Mouse (Mus musculus) splenic B cell, adult 2 months (primary cell): ENCODE data around the gene Dnajc2.
"Not testable (repeated sequence)": the region's sequence is repeated elsewhere in the genome, so short reads cannot be mapped to it uniquely, and the experiment has no call there.

ENCODE experiments used
- DNase-seq: peaks from one replicate; pipeline ENCODE4 v3.0.0-alpha.2; 2011; ENCODE audit warnings: low read depth, low spot score
- H3K27me3 ChIP-seq: 2 replicates; pipeline ENCODE4 v1.6.1; 2012; ENCODE audit warnings: mild to moderate bottlenecking, low read length, moderate library complexity, mixed read lengths; ENCODE audit not compliant: control insufficient read depth, poor library complexity, insufficient read depth, severe bottlenecking
- H3K36me3 ChIP-seq: 2 replicates; pipeline ENCODE4 v1.6.1; 2012; ENCODE audit warnings: mild to moderate bottlenecking, low read length, moderate library complexity, mixed read lengths; ENCODE audit not compliant: control insufficient read depth, poor library complexity, insufficient read depth, severe bottlenecking

The Dnajc2 gene

GRCm38 (mm10) chr5:21732930-21733329, 52.1 kb downstream of the Dnajc2 start:
- Histone ChIP-seq H3K27me3 (no peaks in the 10 kb centered on the region; the same call in none of the 2 replicates), H3K36me3 (no peaks in the 10 kb centered on the region)
- no peak for DNase-seq

GRCm38 (mm10) chr5:21732177-21732911, 52.7 kb downstream of the Dnajc2 start:
- Histone ChIP-seq H3K27me3 (no peaks in the 10 kb centered on the region; the same call in none of the 2 replicates), H3K36me3 (no peaks in the 10 kb centered on the region)
- no peak for DNase-seq

- no peak for DNase-seq
- no peaks in the 10 kb centered on the region for H3K36me3 ChIP-seq
- no peaks in the 10 kb centered on the region; the same call in 1 of the 2 replicates for H3K27me3 ChIP-seq
Observed at GRCm38 (mm10) chr5:21729107-21729506, 55.9 kb downstream of the Dnajc2 start.

- DNase-seq = no peak
- no peaks in the 10 kb centered on the region for H3K27me3 ChIP-seq
- no peaks in the 10 kb centered on the region for H3K36me3 ChIP-seq
Observed at GRCm38 (mm10) chr5:21724872-21725271, 60.2 kb downstream of the Dnajc2 start.

GRCm38 (mm10) chr5:21724427-21724826, 60.6 kb downstream of the Dnajc2 start:
- H3K27me3 ChIP-seq = no peaks in the 10 kb centered on the region
- no peaks in the 10 kb centered on the region for H3K36me3 ChIP-seq
- no peak for DNase-seq

- no peak for DNase-seq
- Histone ChIP-seq H3K27me3 (no peaks in the 10 kb centered on the region), H3K36me3 (no peaks in the 10 kb centered on the region)
Observed at GRCm38 (mm10) chr5:21719209-21719608, 65.8 kb downstream of the Dnajc2 start.

GRCm38 (mm10) chr5:21718546-21718945, 66.5 kb downstream of the Dnajc2 start:
- Histone ChIP-seq H3K27me3 (no peaks in the 10 kb centered on the region), H3K36me3 (no peaks in the 10 kb centered on the region)
- DNase-seq = no peak

- Histone ChIP-seq H3K36me3 (no peaks in the 10 kb centered on the region), H3K27me3 (no peaks in the 10 kb centered on the region)
- no peak for DNase-seq
Observed at GRCm38 (mm10) chr5:21717165-21717715, 67.8 kb downstream of the Dnajc2 start.

- peak; percentile 30 for DNase-seq
- no peaks in the 10 kb centered on the region for H3K36me3 ChIP-seq
- no peaks in the 10 kb centered on the region for H3K27me3 ChIP-seq
Observed at GRCm38 (mm10) chr5:21714447-21714846, 70.6 kb downstream of the Dnajc2 start.

GRCm38 (mm10) chr5:21712127-21712715, 72.8 kb downstream of the Dnajc2 start:
- Histone ChIP-seq H3K27me3 (no peaks in the 10 kb centered on the region), H3K36me3 (no peaks in the 10 kb centered on the region)
- no peak for DNase-seq

GRCm38 (mm10) chr5:21708011-21708410, 77.0 kb downstream of the Dnajc2 start:
- not testable (repeated sequence) for H3K36me3 ChIP-seq, DNase-seq, H3K27me3 ChIP-seq
